Mouse (Mus musculus) lung, adult 2 months (tissue): ENCODE data around the gene Fam161a. TPM values are rescaled to one million over a fixed set of nuclear protein-coding genes. Genes with fewer than 3 reads are reported as not detected.

Source experiments
- DNase-seq: peaks from one replicate; pipeline ENCODE4 v3.0.0; 2022
- H3K4me1 ChIP-seq: fragments of 200-500 bp; 2 replicates; pipeline ENCODE4 v1.6.1; 2011; ENCODE audit warnings: low read length; ENCODE audit not compliant: control insufficient read depth, insufficient read depth
- H3K4me3 ChIP-seq: fragments of 200-500 bp; replicated peaks from 2 replicates; pipeline ENCODE3; 2011; ENCODE audit warnings: low read depth, mild to moderate bottlenecking, control low read depth, low read length; ENCODE audit errors: extremely low read depth
- CTCF ChIP-seq: fragments of 200-500 bp; IDR thresholded peaks from 2 replicates; pipeline ENCODE4 v1.5.1; 2011; ENCODE audit warnings: mild to moderate bottlenecking, low read length, control low read depth; ENCODE audit not compliant: insufficient read depth
- POLR2A ChIP-seq: fragments of 200-500 bp; IDR thresholded peaks from 2 replicates; pipeline ENCODE4 v1.6.1; 2011; ENCODE audit warnings: low read depth, mild to moderate bottlenecking, control low read depth, low read length, borderline replicate concordance; ENCODE audit errors: extremely low read depth
- whole genome bisulfite sequencing: fragments of 180-500 bp; shearing (Covaris S2); methylation state at CpG from one replicate; pipeline ENCODE4 v1.1.7; 2018; 5-methylcytosine and 5-hydroxymethylcytosine counted together
- polyA plus RNA-seq: library from polyadenylated mRNA; depleted of rRNA; stranded (reverse); fragments of >200 nt; gene quantifications from 2 replicates; pipeline ENCODE4 v1.2.3, GENCODE M21; 2012

Fam161a gene
- polyA plus RNA-seq, 1 experiment, result 6.3 TPM

- no peak for TF ChIP-seq CTCF
- TF ChIP-seq POLR2A, result no peak
- Histone ChIP-seq H3K4me1 (peaks cover 3% of the 10 kb centered on the region; the same call in 1 of the 2 replicates), H3K4me3 (no peak overlapping the region)
- DNase-seq, result no peak
- 63% methylated on average over 3 of the region's 3 CpGs for WGBS
Measured at GRCm38 (mm10) chr11:22985510-22985909, 21.8 kb upstream of the Fam161a start.

GRCm38 (mm10) chr11:22987357-22987756 is 20.0 kb upstream of the Fam161a start:
- 22% methylated on average over 2 of the region's 2 CpGs for WGBS
- H3K4me1 ChIP-seq, result peaks cover 8% of the 10 kb centered on the region
- no peak for DNase-seq
- no peak overlapping the region for H3K4me3 ChIP-seq
- TF ChIP-seq POLR2A (no peak), CTCF (peak; percentile 62)

GRCm38 (mm10) chr11:22989786-22990185 is 17.5 kb upstream of the Fam161a start:
- Histone ChIP-seq H3K4me1 (peaks cover 8% of the 10 kb centered on the region), H3K4me3 (peak overlapping the region; percentile 89)
- DNase-seq, result no peak
- 40% methylated on average over 1 of the region's 1 CpGs for WGBS
- TF ChIP-seq POLR2A (no peak), CTCF (no peak)

GRCm38 (mm10) chr11:22990393-22991126 is 16.8 kb upstream of the Fam161a start, which contains the start of gene Cct4:
Gene Cct4, plus strand, starts transcription at chr11:22990519.
- H3K4me3 ChIP-seq, result peak within 1 kb of the TSS; percentile 89
- 0% methylated on average over 66 of the region's 66 CpGs for WGBS
- peak; percentile 91 for DNase-seq
- TF ChIP-seq CTCF, result no peak
- TF ChIP-seq POLR2A, result peak; percentile 92
- H3K4me1 ChIP-seq, result peaks cover 8% of the 10 kb centered on the region

- H3K4me1 ChIP-seq, result peaks cover 8% of the 10 kb centered on the region
- WGBS, result 7% methylated on average over 14 of the region's 14 CpGs
- no peak for DNase-seq
- H3K4me3 ChIP-seq, result peak overlapping the region; percentile 89
- TF ChIP-seq CTCF (no peak), POLR2A (no peak)
Measured at GRCm38 (mm10) chr11:22991218-22991835, 16.0 kb upstream of the Fam161a start.

- no peak for TF ChIP-seq POLR2A
- no peak for TF ChIP-seq CTCF
- no peak overlapping the region for H3K4me3 ChIP-seq
- no peak for DNase-seq
- WGBS, result 82% methylated on average over 2 of the region's 2 CpGs
- peaks cover 8% of the 10 kb centered on the region for H3K4me1 ChIP-seq
Measured at GRCm38 (mm10) chr11:22994271-22994670, 13.1 kb upstream of the Fam161a start.

- H3K4me3 ChIP-seq, result no peak overlapping the region
- no peak for DNase-seq
- TF ChIP-seq CTCF (no peak), POLR2A (no peak)
- peaks cover 8% of the 10 kb centered on the region for H3K4me1 ChIP-seq
- 89% methylated on average over 4 of the region's 4 CpGs for WGBS
Measured at GRCm38 (mm10) chr11:22995461-22995860, 11.9 kb upstream of the Fam161a start.

GRCm38 (mm10) chr11:22998308-22998707 is 9.0 kb upstream of the Fam161a start:
- no peak for TF ChIP-seq CTCF
- TF ChIP-seq POLR2A, result no peak
- H3K4me3 ChIP-seq, result no peak overlapping the region
- no peak for DNase-seq
- 56% methylated on average over 1 of the region's 1 CpGs for WGBS
- no peaks in the 10 kb centered on the region for H3K4me1 ChIP-seq

- TF ChIP-seq POLR2A (no peak), CTCF (no peak)
- Histone ChIP-seq H3K4me3 (no peak overlapping the region), H3K4me1 (peaks cover 5% of the 10 kb centered on the region)
- 90% methylated on average over 1 of the region's 1 CpGs for WGBS
- no peak for DNase-seq
Measured at GRCm38 (mm10) chr11:23005276-23005675, 2.1 kb upstream of the Fam161a start.

- DNase-seq, result no peak
- Histone ChIP-seq H3K4me3 (peak overlapping the region; percentile 71), H3K4me1 (peaks cover 5% of the 10 kb centered on the region)
- WGBS, result 3% methylated on average over 6 of the region's 6 CpGs
- no peak for TF ChIP-seq POLR2A
- no peak for TF ChIP-seq CTCF
Measured at GRCm38 (mm10) chr11:23007166-23007480, 208 bp upstream of the Fam161a start.
